Mouse (Mus musculus): ENCODE measurements around the gene Zfy2. TPM values are rescaled to one million over a fixed set of nuclear protein-coding genes. Genes with fewer than 3 reads are reported as not detected.

Zfy2 gene
- 2.1 and 2.3 TPM in 2 replicates for polyA plus RNA-seq (2012; rRNA removed)

GRCm38 (mm10) chrY:2170309-2170708 lies at the start of gene Zfy2:
TSS of gene Zfy2 (minus strand) at chrY:2170409.
- peak within 1 kb of the TSS; percentile 55 for H3K4me3 ChIP-seq (ENCODE audit: control insufficient read depth, low read depth, low read length)
- no peaks in the 10 kb centered on the region for H3K4me1 ChIP-seq (ENCODE audit: control insufficient read depth, insufficient read depth, low read length)
- peak within 1 kb of the TSS; percentile 32; the same call in 1 of the 2 replicates for H3K27ac ChIP-seq (ENCODE audit: control insufficient read depth, insufficient read depth, low read depth, low read length)
- H3K36me3 ChIP-seq (ENCODE audit: control insufficient read depth, insufficient read depth, low read length), result no peaks in the 10 kb centered on the region
- TF ChIP-seq POLR2A (IDR thresholded peaks at IDR 0.05; ENCODE audit: control insufficient read depth, low read depth, low read length) (no peak), CTCF (IDR thresholded peaks at IDR 0.05; ENCODE audit: control insufficient read depth, insufficient read depth, insufficient replicate concordance, low read depth, low read length) (no peak)
- H3K27me3 ChIP-seq (ENCODE audit: control insufficient read depth, insufficient read depth, low read length), result no peaks in the 10 kb centered on the region
